Mouse (Mus musculus) MEL (cell line): ENCODE measurements around the gene Diexf. TPM values are rescaled to one million over a fixed set of nuclear protein-coding genes. Genes with fewer than 3 reads are reported as not detected.
A peak's percentile ranks its signal among the peaks of the same experiment; 100 is the strongest.

Experiments used
- DNase-seq: peaks from one replicate; pipeline ENCODE4 v3.0.0; 2011; ENCODE audit warnings: low read depth, low spot score
- H3K27ac ChIP-seq: 2 replicates; pipeline ENCODE4 v1.5.1; 2012; ENCODE audit warnings: low read depth, mild to moderate bottlenecking, control low read depth, low read length, moderate library complexity; ENCODE audit not compliant: control insufficient read depth
- H3K27me3 ChIP-seq, 2 experiments: fragments of 150-350 bp in 1 of 2; sonication (generic) in 1 of 2; 2 replicates each; pipeline ENCODE4 v1.6.1; 2012; ENCODE audit warnings: low read length in 2 of 2, mild to moderate bottlenecking in 2 of 2, improper control_type of control experiment in 1 of 2, moderate library complexity in 1 of 2; ENCODE audit not compliant: insufficient read depth in 2 of 2, control insufficient read depth in 1 of 2
- H3K36me3 ChIP-seq, 2 experiments: 2 replicates each; pipeline ENCODE4 v1.6.1; 2012 to 2014; ENCODE audit warnings: low read length in 2 of 2, improper control_type of control experiment in 1 of 2, inconsistent platforms in 1 of 2, mild to moderate bottlenecking in 1 of 2; ENCODE audit not compliant: insufficient read depth in 2 of 2, control insufficient read depth in 1 of 2
- H3K4me1 ChIP-seq, 2 experiments: fragments of 150-350 bp in 1 of 2; sonication (generic) in 1 of 2; 2 replicates each; pipeline ENCODE4 v1.6.1; 2012; ENCODE audit warnings: low read length in 2 of 2, improper control_type of control experiment in 1 of 2, mild to moderate bottlenecking in 1 of 2; ENCODE audit not compliant: insufficient read depth in 2 of 2, control insufficient read depth in 1 of 2
- H3K4me3 ChIP-seq, 2 experiments: fragments of 150-350 bp in 1 of 2; sonication (generic) in 1 of 2; 2 replicates each; pipeline ENCODE4 v1.5.1; 2012; ENCODE audit warnings: low read depth in 2 of 2, low read length in 2 of 2, mild to moderate bottlenecking in 2 of 2, moderate library complexity in 2 of 2, control low read depth in 1 of 2, improper control_type of control experiment in 1 of 2; ENCODE audit not compliant: control insufficient read depth in 1 of 2, insufficient read depth in 1 of 2
- H3K79me2 ChIP-seq: 2 replicates; pipeline ENCODE4 v1.6.1; 2012; ENCODE audit warnings: mild to moderate bottlenecking, low read length, moderate library complexity; ENCODE audit not compliant: control insufficient read depth, poor library complexity, insufficient read depth
- H3K9ac ChIP-seq: 2 replicates; pipeline ENCODE4 v1.6.1; 2012; ENCODE audit warnings: low read depth, mild to moderate bottlenecking, control low read depth, low read length, moderate library complexity; ENCODE audit not compliant: control insufficient read depth, poor library complexity, severe bottlenecking
- H3K9me3 ChIP-seq: fragments of 150-350 bp; sonication (generic); replicated peaks from 2 replicates; pipeline ENCODE4 v1.6.1; 2012; ENCODE audit warnings: mild to moderate bottlenecking, low read length, improper control_type of control experiment, moderate library complexity; ENCODE audit not compliant: insufficient read depth
- BHLHE40 ChIP-seq: IDR thresholded peaks from 2 replicates; pipeline ENCODE4 v1.6.1; 2012; ENCODE audit warnings: low read depth, mild to moderate bottlenecking, inconsistent platforms, low read length, improper control_type of control experiment, borderline replicate concordance
- CHD1 ChIP-seq: IDR thresholded peaks from 2 replicates; pipeline ENCODE4 v1.6.1; 2012; ENCODE audit warnings: low read depth, mild to moderate bottlenecking, inconsistent platforms, low read length, improper control_type of control experiment
- CHD2 ChIP-seq: IDR thresholded peaks from 2 replicates; pipeline ENCODE4 v1.6.1; 2011; ENCODE audit warnings: low read length, improper control_type of control experiment
- CTCF ChIP-seq, 3 experiments: IDR thresholded peaks in 2 of 3; conservative IDR thresholded peaks in 1 of 3; 2 replicates each; pipeline ENCODE4 v1.5.1; 2011 to 2012; ENCODE audit warnings: low read length in 3 of 3, low read depth in 2 of 3, mild to moderate bottlenecking in 2 of 3, improper control_type of control experiment in 1 of 3, inconsistent platforms in 1 of 3, mixed read lengths in 1 of 3, moderate library complexity in 1 of 3; ENCODE audit not compliant: control insufficient read depth in 1 of 3, insufficient read depth in 1 of 3, poor library complexity in 1 of 3, severe bottlenecking in 1 of 3
- E2F4 ChIP-seq: IDR thresholded peaks from 2 replicates; pipeline ENCODE4 v1.6.1; 2011; ENCODE audit warnings: low read depth, low read length, improper control_type of control experiment, borderline replicate concordance
- ELF1 ChIP-seq: IDR thresholded peaks from 2 replicates; pipeline ENCODE4 v1.6.1; 2014; ENCODE audit warnings: low read depth, mild to moderate bottlenecking, inconsistent platforms, low read length, improper control_type of control experiment, moderate library complexity
- EP300 ChIP-seq, 2 experiments: IDR thresholded peaks; 2 replicates each; pipeline ENCODE4 v1.6.1; 2011; ENCODE audit warnings: improper control_type of control experiment in 2 of 2, low read length in 2 of 2, low read depth in 1 of 2, mild to moderate bottlenecking in 1 of 2
- ETS1 ChIP-seq: IDR thresholded peaks from 2 replicates; pipeline ENCODE4 v1.6.1; 2012; ENCODE audit warnings: low read depth, mild to moderate bottlenecking, inconsistent platforms, low read length, improper control_type of control experiment, moderate library complexity
- GABPA ChIP-seq: IDR thresholded peaks from 2 replicates; pipeline ENCODE4 v1.6.1; 2012; ENCODE audit warnings: low read depth, mild to moderate bottlenecking, inconsistent platforms, low read length, improper control_type of control experiment, moderate library complexity
- GATA1 ChIP-seq: IDR thresholded peaks from 2 replicates; pipeline ENCODE4 v1.6.1; 2011; ENCODE audit warnings: low read depth, low read length, improper control_type of control experiment
- HCFC1 ChIP-seq: IDR thresholded peaks from 2 replicates; pipeline ENCODE4 v1.6.1; 2012; ENCODE audit warnings: low read depth, mild to moderate bottlenecking, inconsistent platforms, low read length, improper control_type of control experiment, moderate library complexity
- JUND ChIP-seq: IDR thresholded peaks from 2 replicates; pipeline ENCODE4 v1.6.1; 2011; ENCODE audit warnings: low read depth, mild to moderate bottlenecking, improper control_type of control experiment, low read length
- KAT2A ChIP-seq: conservative IDR thresholded peaks from 2 replicates; pipeline ENCODE4 v1.6.1; 2012; ENCODE audit warnings: low read depth, low read length, improper control_type of control experiment, inconsistent platforms
- MAZ ChIP-seq: IDR thresholded peaks from 2 replicates; pipeline ENCODE4 v1.6.1; 2012; ENCODE audit warnings: low read depth, mild to moderate bottlenecking, inconsistent platforms, low read length, improper control_type of control experiment
- MEF2A ChIP-seq: IDR thresholded peaks from 2 replicates; pipeline ENCODE4 v1.6.1; 2014; ENCODE audit warnings: low read depth, mild to moderate bottlenecking, inconsistent platforms, low read length, improper control_type of control experiment; ENCODE audit not compliant: poor library complexity, insufficient replicate concordance, severe bottlenecking; ENCODE audit errors: extremely low read depth
- MXI1 ChIP-seq: IDR thresholded peaks from 2 replicates; pipeline ENCODE4 v1.6.1; 2011; ENCODE audit warnings: mild to moderate bottlenecking, low read depth, low read length, improper control_type of control experiment
- MYC ChIP-seq: IDR thresholded peaks from 2 replicates; pipeline ENCODE4 v1.6.1; 2011; ENCODE audit warnings: low read depth, mild to moderate bottlenecking, low read length, improper control_type of control experiment, moderate library complexity
- NELFE ChIP-seq: IDR thresholded peaks from 2 replicates; pipeline ENCODE4 v1.6.1; 2011; ENCODE audit warnings: low read depth, low read length, improper control_type of control experiment
- NRF1 ChIP-seq: IDR thresholded peaks from 2 replicates; pipeline ENCODE4 v1.6.1; 2014; ENCODE audit warnings: low read depth, mild to moderate bottlenecking, inconsistent platforms, low read length, improper control_type of control experiment, moderate library complexity; ENCODE audit not compliant: poor library complexity, insufficient read depth, severe bottlenecking
- POLR2A ChIP-seq, 2 experiments: IDR thresholded peaks; 2 replicates each; pipeline ENCODE4 v1.6.1; 2011 to 2012; ENCODE audit warnings: low read length in 2 of 2, mild to moderate bottlenecking in 2 of 2, control low read depth in 1 of 2, improper control_type of control experiment in 1 of 2, low read depth in 1 of 2, moderate library complexity in 1 of 2; ENCODE audit not compliant: control insufficient read depth in 1 of 2, insufficient read depth in 1 of 2, poor library complexity in 1 of 2
- POLR2AphosphoS5 ChIP-seq: IDR thresholded peaks from 2 replicates; pipeline ENCODE4 v1.6.1; 2012; ENCODE audit warnings: low read depth, borderline replicate concordance, mild to moderate bottlenecking, inconsistent platforms, low read length, moderate library complexity, mixed read lengths
- SIN3A ChIP-seq: IDR thresholded peaks from 2 replicates; pipeline ENCODE4 v1.6.1; 2012; ENCODE audit warnings: low read length, improper control_type of control experiment, inconsistent platforms
- TAL1 ChIP-seq: IDR thresholded peaks from 2 replicates; pipeline ENCODE4 v1.6.1; 2012; ENCODE audit warnings: mild to moderate bottlenecking, inconsistent platforms, low read length, moderate library complexity, mixed read lengths
- TBP ChIP-seq: IDR thresholded peaks from 2 replicates; pipeline ENCODE4 v1.8.0; 2011; ENCODE audit warnings: low read depth, low read length, improper control_type of control experiment
- TCF12 ChIP-seq: IDR thresholded peaks from 2 replicates; pipeline ENCODE4 v1.6.1; 2014; ENCODE audit warnings: low read depth, mild to moderate bottlenecking, inconsistent platforms, low read length, improper control_type of control experiment, moderate library complexity
- UBTF ChIP-seq: IDR thresholded peaks from 2 replicates; pipeline ENCODE4 v1.6.1; 2012; ENCODE audit warnings: low read depth, mild to moderate bottlenecking, inconsistent platforms, low read length, improper control_type of control experiment, moderate library complexity, borderline replicate concordance; ENCODE audit not compliant: insufficient read depth
- USF2 ChIP-seq, 2 experiments: IDR thresholded peaks; 2 replicates each; pipeline ENCODE4 v1.6.1; 2011 to 2012; ENCODE audit warnings: improper control_type of control experiment in 2 of 2, low read length in 2 of 2, borderline replicate concordance in 1 of 2, inconsistent platforms in 1 of 2, low read depth in 1 of 2, mild to moderate bottlenecking in 1 of 2; ENCODE audit not compliant: insufficient read depth in 1 of 2
- ZC3H11A ChIP-seq: IDR thresholded peaks from 2 replicates; pipeline ENCODE4 v1.6.1; 2012; ENCODE audit warnings: low read depth, mild to moderate bottlenecking, inconsistent platforms, low read length, improper control_type of control experiment
- ZKSCAN1 ChIP-seq: IDR thresholded peaks from 2 replicates; pipeline ENCODE4 v1.6.1; 2012; ENCODE audit warnings: low read depth, mild to moderate bottlenecking, inconsistent platforms, low read length, improper control_type of control experiment, moderate library complexity
- ZMIZ1 ChIP-seq: IDR thresholded peaks from 2 replicates; pipeline ENCODE4 v1.6.1; 2012; ENCODE audit warnings: low read depth, mild to moderate bottlenecking, inconsistent platforms, low read length, improper control_type of control experiment, moderate library complexity
- ZNF384 ChIP-seq: IDR thresholded peaks from 2 replicates; pipeline ENCODE4 v1.6.1; 2012; ENCODE audit warnings: low read depth, mild to moderate bottlenecking, inconsistent platforms, low read length, improper control_type of control experiment
- polyA plus RNA-seq, 2 experiments: library from polyadenylated mRNA; stranded (reverse) in 1 of 2; unstranded in 1 of 2; fragments of >175 nt in 1 of 2; fragments of >200 nt in 1 of 2; gene quantifications; 2 replicates each; pipeline versions ENCODE4 v1.2.1 to v1.2.4; 2012; ENCODE audit warnings: low replicate concordance in 2 of 2, low read depth in 1 of 2; ENCODE audit not compliant: insufficient read length in 2 of 2, insufficient read depth in 1 of 2, missing spikeins in 1 of 2
- total RNA-seq: library from RNA; depleted of rRNA; stranded (reverse); fragments of 300-350 nt; gene quantifications from 2 replicates; pipeline ENCODE4 v1.2.3, GENCODE M21; 2012

Diexf gene
- total and polyA plus RNA-seq, 3 experiments = 20.6 to 45.4 TPM; not detected in 1

DNA sequence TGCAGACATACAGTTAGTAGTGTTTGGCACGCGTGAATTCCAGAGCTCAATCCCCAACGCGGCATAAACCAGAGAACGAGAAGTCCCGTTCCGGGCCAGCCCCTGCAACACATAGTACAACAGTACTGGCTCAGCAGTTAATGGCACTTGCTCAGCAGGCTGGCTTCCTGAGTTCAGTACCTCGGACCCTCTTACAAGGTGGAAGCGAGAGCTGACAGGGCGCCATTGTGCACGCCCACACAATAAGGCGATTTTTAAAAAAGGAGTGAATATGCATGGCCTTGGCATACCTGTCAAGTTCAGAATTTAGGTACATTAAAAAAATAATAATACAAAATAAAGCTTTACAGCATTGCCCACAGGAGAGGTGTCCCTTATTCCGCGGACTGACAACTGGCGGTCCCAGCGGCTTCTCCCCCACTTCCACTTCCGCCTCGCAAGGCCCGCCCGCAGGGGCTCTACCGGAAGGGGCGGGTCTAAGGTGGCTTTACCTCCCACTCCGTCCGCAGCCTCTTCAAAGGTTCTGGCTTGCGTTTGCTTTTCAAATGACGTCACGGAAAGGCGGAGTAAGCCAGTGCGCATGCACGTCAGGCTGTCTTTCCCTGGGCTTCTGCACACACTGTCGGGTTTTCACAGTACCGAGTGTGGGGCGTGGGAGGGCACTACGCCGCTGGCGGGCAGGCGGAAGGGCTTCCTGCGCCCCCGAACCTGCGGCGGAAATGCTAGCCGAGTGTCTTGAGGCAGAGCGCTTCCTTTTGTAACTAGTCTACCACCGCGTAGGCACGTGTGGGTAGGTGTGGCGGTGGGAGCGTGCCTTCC, 43.1 kb upstream of the Diexf start (continued):
- no peak for TF ChIP-seq CTCF (IDR thresholded peaks at IDR 0.05 in 2 of 3, conservative IDR thresholded peaks at IDR 0.05 in 1 of 3; ENCODE audit: control insufficient read depth in 1 of 3, insufficient read depth in 1 of 3, low read depth in 2 of 3, low read length in 3 of 3, poor library complexity in 1 of 3, severe bottlenecking in 1 of 3)
- peak in 1 of 2 experiments; percentile 37; a peak in 1 of 4 replicates for TF ChIP-seq EP300 (IDR thresholded peaks at IDR 0.05; ENCODE audit: low read depth in 1 of 2, low read length in 2 of 2)
- TF ChIP-seq BHLHE40 = peak; percentile 89
- TF ChIP-seq ZNF384 = no peak
- TF ChIP-seq NELFE = peak; percentile 81
- no peak for TF ChIP-seq ZKSCAN1
- peak; percentile 78 for TF ChIP-seq TBP
- no peak for TF ChIP-seq CHD2
- TF ChIP-seq CHD1 = no peak
- TF ChIP-seq HCFC1 = peak; percentile 79
- peak; percentile 92 for TF ChIP-seq NRF1
- 0 out of 2 replicates have a peak, but pooled peaks have one; percentile 51 for TF ChIP-seq TCF12
- TF ChIP-seq GABPA = no peak
- no peak for TF ChIP-seq POLR2AphosphoS5
- TF ChIP-seq USF2 (IDR thresholded peaks at IDR 0.05; ENCODE audit: borderline replicate concordance in 1 of 2, insufficient read depth in 1 of 2, low read depth in 1 of 2, low read length in 2 of 2) = no peak
- TF ChIP-seq ZMIZ1 = peak; percentile 76
- no peak for TF ChIP-seq JUND
- peak; percentile 89 for TF ChIP-seq ELF1
- no peak for TF ChIP-seq TAL1

DNA sequence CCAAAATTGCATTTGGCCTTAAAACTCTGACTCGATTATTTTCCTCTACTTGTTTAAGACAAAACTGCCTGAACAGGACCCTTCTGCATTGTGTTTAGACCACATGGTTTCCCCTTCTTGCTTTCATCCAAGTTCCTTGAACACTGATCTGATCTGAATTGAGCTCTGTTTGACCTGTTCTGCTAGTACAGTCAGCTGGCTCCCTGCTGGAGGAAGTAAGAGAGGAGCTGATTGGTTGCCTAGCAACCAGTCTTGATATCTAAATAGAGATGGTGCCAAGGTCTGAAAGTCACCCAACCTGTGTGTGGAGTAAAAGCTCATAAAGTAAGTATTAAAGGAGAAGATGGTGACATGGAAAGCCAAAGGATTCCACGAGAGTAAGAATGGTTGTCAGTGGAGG, 39.8 kb upstream of the Diexf start:
- peaks cover 0 to 34% of the 10 kb centered on the region in 2 experiments; a peak in 2 of 4 replicates for H3K36me3 ChIP-seq
- DNase-seq = peak; percentile 88
- TF ChIP-seq ZC3H11A = no peak
- TF ChIP-seq GATA1 = peak; percentile 47
- TF ChIP-seq HCFC1 = no peak
- peak; percentile 89 for TF ChIP-seq SIN3A
- no peak for TF ChIP-seq TCF12
- no peak for TF ChIP-seq MEF2A
- no peak for TF ChIP-seq NELFE
- TF ChIP-seq BHLHE40 = no peak
- no peak for TF ChIP-seq E2F4
- no peak for TF ChIP-seq ZNF384
- TF ChIP-seq EP300 (IDR thresholded peaks at IDR 0.05; ENCODE audit: low read depth in 1 of 2, low read length in 2 of 2) = no peak
- TF ChIP-seq ETS1 = peak; percentile 98
- TF ChIP-seq NRF1 = no peak
- no peak for TF ChIP-seq KAT2A
- TF ChIP-seq MYC = peak; percentile 38; the same call in 1 of the 2 replicates
- TF ChIP-seq POLR2A (IDR thresholded peaks at IDR 0.05; ENCODE audit: control insufficient read depth in 1 of 2, insufficient read depth in 1 of 2, low read depth in 1 of 2, low read length in 2 of 2, poor library complexity in 1 of 2) = no peak
- no peak for TF ChIP-seq GABPA
- no peak for TF ChIP-seq CHD2
- no peak for TF ChIP-seq MAZ
- TF ChIP-seq UBTF = no peak
- TF ChIP-seq MXI1 = peak; percentile 72
- TF ChIP-seq JUND = no peak

More for the DNA sequence above, 39.8 kb upstream of the Diexf start:
- Histone ChIP-seq H3K4me1 (peaks cover 3 to 35% of the 10 kb centered on the region in 2 experiments), H3K9me3 (no peaks in the 10 kb centered on the region), H3K4me3 (no peak overlapping the region), H3K27ac (no peak overlapping the region), H3K9ac (no peak overlapping the region), H3K27me3 (no peaks in the 10 kb centered on the region), H3K79me2 (peaks cover 12% of the 10 kb centered on the region)
